Mouse (Mus musculus) myocyte (in vitro differentiated cells): Measurements from ENCODE around the gene Lrrc61. TPM values are rescaled to one million over a fixed set of nuclear protein-coding genes. Genes with fewer than 3 reads are reported as not detected.

Experiments
- H3K27me3 ChIP-seq: one replicate; pipeline ENCODE4 v1.6.1; 2011; ENCODE audit not compliant: control insufficient read depth, insufficient read depth, insufficient read length
- H3K36me3 ChIP-seq: one replicate; pipeline ENCODE4 v1.6.1; 2011; ENCODE audit not compliant: control insufficient read depth, insufficient read depth
- H3K4me2 ChIP-seq: one replicate; pipeline ENCODE4 v1.6.1; 2011; ENCODE audit warnings: low read depth, control low read depth
- H3K4me3 ChIP-seq: one replicate; pipeline ENCODE4 v1.5.1; 2011; ENCODE audit warnings: mild to moderate bottlenecking, control low read depth, moderate library complexity
- H3K79me2 ChIP-seq: one replicate; pipeline ENCODE4 v1.6.1; 2011; ENCODE audit not compliant: control insufficient read depth, insufficient read depth
- H3ac ChIP-seq: one replicate; pipeline ENCODE4 v1.6.1; 2011; ENCODE audit not compliant: control insufficient read depth, insufficient read length
- CEBPB ChIP-seq: IDR thresholded peaks from 2 replicates; pipeline ENCODE4 v1.6.1; 2011; ENCODE audit warnings: mild to moderate bottlenecking, moderate library complexity; ENCODE audit not compliant: poor library complexity, insufficient read depth, severe bottlenecking
- E2F4 ChIP-seq: IDR thresholded peaks from one replicate; pipeline ENCODE4 v1.6.1; 2011; ENCODE audit warnings: mild to moderate bottlenecking, control low read depth, moderate library complexity; ENCODE audit not compliant: insufficient read depth
- MAX ChIP-seq: IDR thresholded peaks from one replicate; pipeline ENCODE4 v1.6.1; 2011; ENCODE audit warnings: low read depth, mild to moderate bottlenecking, control low read depth
- MYOD1 ChIP-seq, 3 experiments: IDR thresholded peaks; one replicate each; pipeline ENCODE4 v1.6.1; 2011; ENCODE audit warnings: control low read depth in 2 of 3, low read depth in 2 of 3, mild to moderate bottlenecking in 2 of 3, moderate library complexity in 1 of 3; ENCODE audit not compliant: insufficient read length in 2 of 3, control insufficient read depth in 1 of 3
- MYOG ChIP-seq, 3 experiments: IDR thresholded peaks; one replicate each; pipeline ENCODE4 v1.6.1; 2011; ENCODE audit warnings: control low read depth in 2 of 3, low read depth in 2 of 3, mild to moderate bottlenecking in 2 of 3; ENCODE audit not compliant: insufficient read length in 2 of 3, control insufficient read depth in 1 of 3, insufficient read depth in 1 of 3
- POLR2A ChIP-seq: IDR thresholded peaks from one replicate; pipeline ENCODE4 v1.6.1; 2011; ENCODE audit warnings: low read depth, mild to moderate bottlenecking, control low read depth, moderate library complexity; ENCODE audit not compliant: insufficient read length
- POLR2AphosphoS2 ChIP-seq: IDR thresholded peaks from one replicate; pipeline ENCODE4 v1.6.1; 2011; ENCODE audit warnings: low read depth, control low read depth; ENCODE audit not compliant: insufficient read length
- REST ChIP-seq: IDR thresholded peaks from one replicate; pipeline ENCODE4 v1.6.1; 2011; ENCODE audit warnings: mild to moderate bottlenecking, control low read depth, moderate library complexity; ENCODE audit not compliant: insufficient read depth, insufficient read length
- SRF ChIP-seq: IDR thresholded peaks from one replicate; pipeline ENCODE4 v1.6.1; 2011; ENCODE audit warnings: low read depth; ENCODE audit not compliant: control insufficient read depth, insufficient read length
- TCF12 ChIP-seq: IDR thresholded peaks from one replicate; pipeline ENCODE4 v1.6.1; 2011; ENCODE audit warnings: mild to moderate bottlenecking, control low read depth; ENCODE audit not compliant: poor library complexity, insufficient read depth, severe bottlenecking
- TCF3 ChIP-seq: IDR thresholded peaks from one replicate; pipeline ENCODE4 v1.6.1; 2011; ENCODE audit warnings: low read depth, control low read depth; ENCODE audit not compliant: insufficient read length
- USF1 ChIP-seq: IDR thresholded peaks from one replicate; pipeline ENCODE4 v1.6.1; 2011; ENCODE audit warnings: low read depth, mild to moderate bottlenecking, control low read depth, moderate library complexity
- polyA plus RNA-seq: library from polyadenylated mRNA; unstranded; fragments of >200 nt; fragmentation: generic; extraction: Trizol; gene quantifications from one replicate; pipeline ENCODE4 v1.2.1, GENCODE M21; 2012; ENCODE audit warnings: missing spikeins

The Lrrc61 gene
- polyA plus RNA-seq, 1 experiment: 10.0 TPM

DNA sequence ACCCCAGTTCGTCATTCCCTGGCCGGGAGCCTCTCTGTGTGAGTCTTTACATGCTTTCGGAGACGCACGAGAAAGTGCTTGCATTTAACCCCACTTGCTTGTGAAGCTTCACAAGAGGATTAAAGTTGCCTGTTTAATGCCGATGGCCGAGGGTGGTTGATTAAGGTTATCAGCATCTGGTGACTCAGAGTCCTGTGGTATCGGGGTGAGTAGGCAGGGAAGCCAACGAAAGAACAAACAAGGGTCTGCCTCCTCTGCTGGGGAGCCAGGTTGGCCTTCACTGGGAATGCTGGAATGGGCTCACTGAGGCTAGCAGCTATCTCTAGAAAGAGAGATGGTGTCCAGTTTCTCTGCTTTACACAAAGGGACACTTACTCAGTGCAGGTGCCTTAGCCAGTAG, 26.7 kb upstream of the Lrrc61 start:
- no peak for TF ChIP-seq TCF12
- TF ChIP-seq CEBPB: no peak
- TF ChIP-seq MAX: no peak
- no peak for TF ChIP-seq POLR2A
- no peak for TF ChIP-seq POLR2AphosphoS2
- TF ChIP-seq REST: no peak
- TF ChIP-seq TCF3: no peak
- TF ChIP-seq MYOD1 (IDR thresholded peaks at IDR 0.05; ENCODE audit: control insufficient read depth in 1 of 3, insufficient read length in 2 of 3, low read depth in 2 of 3): no peak
- no peak for TF ChIP-seq MYOG (IDR thresholded peaks at IDR 0.05; ENCODE audit: control insufficient read depth in 1 of 3, insufficient read depth in 1 of 3, insufficient read length in 2 of 3, low read depth in 2 of 3)
- no peak for TF ChIP-seq E2F4
- no peak for TF ChIP-seq USF1
- no peak for TF ChIP-seq SRF
- Histone ChIP-seq H3K36me3 (no peaks in the 10 kb centered on the region), H3ac (no peak overlapping the region), H3K4me2 (no peak overlapping the region), H3K27me3 (no peaks in the 10 kb centered on the region), H3K79me2 (no peaks in the 10 kb centered on the region), H3K4me3 (no peak overlapping the region)

DNA sequence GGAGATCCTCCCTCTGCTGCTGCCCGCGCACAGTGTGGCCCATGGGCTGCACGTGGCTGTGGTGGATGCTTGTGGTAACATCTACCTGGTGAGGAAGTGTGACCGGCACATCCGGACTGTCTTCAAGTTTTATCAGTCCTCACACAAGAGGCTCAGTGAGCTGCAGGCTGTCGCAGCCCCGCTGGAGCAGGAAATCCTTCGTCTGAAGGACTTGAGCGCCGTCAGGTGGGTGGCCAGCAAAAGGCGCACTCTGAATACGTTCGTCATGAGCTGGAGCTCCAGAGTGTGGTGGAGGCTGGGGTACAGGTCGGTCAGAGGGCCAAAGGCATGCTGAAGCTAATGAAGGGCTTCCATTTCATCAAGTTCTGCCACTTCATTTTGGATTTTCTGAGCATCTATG, 25.3 kb upstream of the Lrrc61 start:
- Histone ChIP-seq H3ac (no peak overlapping the region), H3K36me3 (no peaks in the 10 kb centered on the region), H3K4me3 (no peak overlapping the region)

DNA sequence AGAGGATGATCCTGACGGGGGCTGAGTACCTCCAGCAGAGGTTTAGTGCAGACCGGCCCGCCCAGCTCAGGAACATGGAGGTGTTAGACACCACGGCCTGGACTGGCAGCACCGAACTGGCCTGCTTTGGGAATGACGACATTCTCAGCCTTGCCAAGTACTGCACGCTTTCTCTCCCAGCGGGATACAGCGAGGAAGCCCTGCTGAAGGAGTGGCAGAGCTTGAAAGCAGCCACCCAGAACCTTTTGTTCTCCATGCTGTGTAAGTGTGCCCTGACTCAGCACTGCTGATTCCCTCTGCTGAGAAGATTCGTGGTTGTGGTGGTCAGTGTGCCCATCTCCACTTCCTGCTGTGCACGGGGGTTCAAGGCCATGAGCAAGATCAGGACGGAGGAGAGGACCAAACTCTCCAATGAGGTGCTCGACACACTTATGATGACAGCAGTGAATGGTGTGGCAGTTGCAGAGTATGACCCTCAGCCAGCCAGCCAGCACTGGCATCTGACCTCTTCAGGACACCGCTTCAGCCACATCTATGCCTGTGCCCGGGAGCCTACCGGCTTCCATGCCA, 24.6 kb upstream of the Lrrc61 start:
- H3K79me2 ChIP-seq: no peaks in the 10 kb centered on the region
- H3ac ChIP-seq: no peak overlapping the region
- H3K27me3 ChIP-seq: no peaks in the 10 kb centered on the region
- TF ChIP-seq TCF3 (no peak), MAX (no peak), E2F4 (no peak), MYOG (IDR thresholded peaks at IDR 0.05; ENCODE audit: control insufficient read depth in 1 of 3, insufficient read depth in 1 of 3, insufficient read length in 2 of 3, low read depth in 2 of 3) (no peak), USF1 (no peak), POLR2AphosphoS2 (no peak), SRF (no peak)
- H3K36me3 ChIP-seq: no peaks in the 10 kb centered on the region
- H3K4me3 ChIP-seq: no peak overlapping the region
- H3K4me2 ChIP-seq: peak overlapping the region; percentile 7

More for the DNA sequence above, 25.3 kb upstream of the Lrrc61 start:
- Histone ChIP-seq H3K27me3 (no peaks in the 10 kb centered on the region), H3K4me2 (no peak overlapping the region), H3K79me2 (no peaks in the 10 kb centered on the region)
- TF ChIP-seq TCF12: no peak
- TF ChIP-seq REST: no peak
- TF ChIP-seq MAX: no peak
- no peak for TF ChIP-seq SRF
- TF ChIP-seq CEBPB: no peak

DNA sequence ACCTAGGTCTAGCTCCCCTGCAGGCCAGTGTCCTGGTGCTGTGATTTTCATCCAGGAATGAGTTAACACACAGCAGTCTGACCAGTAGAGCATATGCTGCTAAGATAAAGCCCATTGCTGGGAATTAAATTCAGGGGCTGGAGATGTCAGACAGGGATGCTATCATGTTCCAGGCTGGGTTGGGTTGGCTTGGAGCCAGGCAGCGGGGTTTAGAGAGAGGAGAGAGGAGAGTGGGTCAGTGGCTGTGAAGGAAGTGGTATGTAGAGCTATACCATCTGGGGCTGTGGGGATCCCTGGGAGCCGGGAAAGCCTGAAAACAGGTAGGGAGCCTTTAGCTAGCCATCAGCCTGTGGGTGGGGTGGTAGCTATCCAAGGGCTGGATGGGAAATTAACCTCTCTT, 23.7 kb upstream of the Lrrc61 start:
- no peaks in the 10 kb centered on the region for H3K36me3 ChIP-seq
- no peak overlapping the region for H3K4me3 ChIP-seq
- no peak overlapping the region for H3ac ChIP-seq
- H3K79me2 ChIP-seq: no peaks in the 10 kb centered on the region
- peak overlapping the region; percentile 7 for H3K4me2 ChIP-seq
- H3K27me3 ChIP-seq: no peaks in the 10 kb centered on the region
- no peak for TF ChIP-seq CEBPB
- no peak for TF ChIP-seq SRF

DNA sequence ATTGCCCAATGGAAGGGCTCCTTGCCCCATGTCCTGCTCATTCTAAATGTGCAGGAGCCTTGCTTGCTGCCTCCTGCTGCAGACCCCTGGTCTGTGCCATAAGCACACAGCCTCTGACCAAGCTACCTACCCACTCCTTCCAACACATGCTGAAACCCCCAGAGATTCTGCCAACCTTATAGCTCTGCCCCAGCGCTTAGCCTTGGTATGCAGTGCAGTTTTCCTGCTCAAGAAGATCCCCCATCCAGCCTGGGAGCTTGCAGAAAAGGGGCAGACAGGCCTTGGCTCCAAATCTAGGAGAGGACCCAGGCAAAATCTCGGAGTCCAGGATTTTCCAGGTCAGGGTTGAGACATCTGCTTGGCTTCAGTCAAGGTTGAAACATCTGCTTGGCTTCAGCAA, 21.1 kb upstream of the Lrrc61 start:
- TF ChIP-seq CEBPB (no peak), MAX (no peak), E2F4 (no peak), USF1 (no peak), POLR2A (no peak), MYOD1 (IDR thresholded peaks at IDR 0.05; ENCODE audit: control insufficient read depth in 1 of 3, insufficient read length in 2 of 3, low read depth in 2 of 3) (no peak), REST (no peak), MYOG (IDR thresholded peaks at IDR 0.05; ENCODE audit: control insufficient read depth in 1 of 3, insufficient read depth in 1 of 3, insufficient read length in 2 of 3, low read depth in 2 of 3) (no peak)
- no peak overlapping the region for H3K4me2 ChIP-seq
- no peak overlapping the region for H3ac ChIP-seq
- H3K36me3 ChIP-seq: no peaks in the 10 kb centered on the region
- no peaks in the 10 kb centered on the region for H3K27me3 ChIP-seq
- H3K79me2 ChIP-seq: no peaks in the 10 kb centered on the region
- no peak overlapping the region for H3K4me3 ChIP-seq
